Mouse (Mus musculus): ENCODE results near the gene Kctd20. TPM values are rescaled to one million over a fixed set of nuclear protein-coding genes. Genes with fewer than 3 reads are reported as not detected.

Gene Kctd20
- total RNA-seq, 2 experiments from 2014 or later: 25.9 to 34.0 TPM

DNA sequence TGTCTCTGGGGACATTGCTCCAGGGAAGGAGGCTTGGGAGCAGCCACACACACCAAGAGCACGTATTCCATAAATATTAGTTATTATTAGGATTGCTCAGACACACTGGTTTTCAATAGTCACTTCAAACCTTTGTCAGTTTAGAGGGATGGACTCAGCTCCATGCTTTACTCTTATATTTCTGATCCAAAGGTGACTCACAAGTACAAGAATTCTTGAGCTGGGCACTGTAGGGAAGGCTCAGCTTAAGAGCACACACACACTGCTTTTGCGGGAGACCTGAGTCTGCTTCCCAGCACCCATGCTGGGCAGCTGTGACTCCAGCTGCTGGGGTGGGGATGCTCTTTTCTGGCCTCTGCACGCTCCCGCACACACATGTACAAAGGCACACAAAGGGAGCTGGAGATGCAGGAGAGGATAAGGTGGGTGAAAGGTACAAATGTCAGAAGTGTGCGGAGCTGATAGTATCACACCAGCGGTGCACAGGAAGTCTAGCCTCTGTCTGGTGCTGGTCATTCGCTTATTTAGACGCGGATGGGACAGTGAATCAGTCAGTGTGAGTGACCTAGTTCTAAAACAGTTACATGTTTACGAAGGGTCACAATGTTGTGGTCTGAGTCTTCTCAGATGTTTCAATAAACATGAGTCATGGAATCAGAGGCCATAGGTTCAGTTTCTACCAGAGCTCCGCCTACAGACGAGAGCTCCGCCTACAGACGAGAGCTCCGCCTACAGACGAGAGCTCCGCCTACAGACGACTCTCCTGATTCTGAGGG is 20.1 kb upstream of the Kctd20 start:
- DNase-seq: no peak

DNA sequence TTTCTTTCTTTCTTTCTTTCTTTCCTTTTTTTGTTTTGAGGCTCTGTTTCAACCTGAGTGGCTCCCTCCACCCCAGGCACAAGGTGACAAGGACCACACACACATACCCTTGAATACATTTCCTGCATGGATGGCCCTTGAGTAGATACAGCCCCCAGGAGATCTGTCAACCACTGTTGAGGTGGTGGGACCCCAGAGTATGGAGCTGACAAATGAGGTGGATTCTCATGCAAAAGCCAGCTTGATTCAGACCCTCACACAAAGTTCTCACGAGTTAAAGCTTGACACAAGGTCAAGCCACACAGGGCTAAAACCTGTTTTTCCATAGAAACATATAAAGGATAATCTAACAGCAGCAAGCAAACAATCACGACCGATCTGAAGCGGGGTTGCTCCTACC is 19.5 kb upstream of the Kctd20 start:
- DNase-seq: no peak

DNA sequence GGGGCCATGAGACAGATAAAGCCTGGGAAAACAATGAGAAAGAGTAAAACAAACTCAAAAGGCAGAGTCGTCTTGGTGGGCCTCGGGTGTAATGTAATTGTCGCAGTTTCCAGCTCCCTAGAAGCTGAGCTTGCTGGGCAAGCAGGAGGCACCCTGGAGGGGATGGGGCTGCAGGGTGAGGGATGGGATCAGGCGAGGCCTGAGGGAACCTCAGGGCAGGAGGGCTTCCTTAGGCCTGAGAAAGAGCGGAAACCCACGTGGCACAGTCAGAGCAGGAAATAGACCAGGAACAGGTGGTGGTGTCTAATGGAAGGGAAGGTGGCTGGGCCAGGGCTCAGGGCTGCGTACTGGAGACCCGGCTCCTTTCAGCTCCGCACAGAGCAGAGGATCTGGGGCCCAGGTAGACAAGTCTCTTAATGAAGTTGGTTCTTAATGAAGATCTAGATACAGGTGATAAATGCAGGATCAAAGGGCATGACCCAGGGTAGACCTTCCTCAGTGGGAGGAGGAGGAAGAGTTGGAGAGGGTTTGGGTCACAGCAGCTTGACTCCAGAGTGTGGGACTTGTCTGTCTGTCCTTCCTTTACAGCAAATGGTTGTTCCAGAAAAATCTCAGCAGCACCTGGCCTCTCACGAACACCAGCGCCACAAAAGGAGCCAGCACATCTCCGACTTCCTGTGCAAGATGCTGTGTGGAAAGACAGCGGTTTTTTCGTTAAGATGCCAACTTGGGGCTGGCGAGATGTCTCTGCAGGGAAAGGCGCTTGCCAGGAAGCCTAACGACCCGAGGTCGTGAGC is 17.4 kb upstream of the Kctd20 start:
- no peak for DNase-seq

DNA sequence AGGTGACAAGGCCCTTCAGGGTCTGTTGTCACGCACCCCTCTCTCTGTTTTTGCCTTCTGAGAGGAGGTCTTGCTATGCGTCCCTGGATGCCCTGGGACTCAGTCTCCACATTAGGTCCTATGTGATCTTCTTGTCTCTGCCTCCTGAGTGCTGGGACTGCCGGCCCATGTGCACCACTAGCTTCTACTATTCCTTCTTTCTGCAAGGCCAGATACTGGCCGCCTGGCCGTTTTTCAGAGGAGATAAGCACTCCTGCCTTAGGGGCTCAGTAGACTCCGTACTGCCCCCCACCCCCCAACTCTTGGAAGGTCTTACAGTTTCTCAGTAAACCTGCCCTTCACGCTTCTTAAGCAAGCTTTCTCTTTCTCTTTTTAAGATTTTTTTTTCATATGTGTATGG is 15.6 kb upstream of the Kctd20 start:
- no peak for DNase-seq

DNA sequence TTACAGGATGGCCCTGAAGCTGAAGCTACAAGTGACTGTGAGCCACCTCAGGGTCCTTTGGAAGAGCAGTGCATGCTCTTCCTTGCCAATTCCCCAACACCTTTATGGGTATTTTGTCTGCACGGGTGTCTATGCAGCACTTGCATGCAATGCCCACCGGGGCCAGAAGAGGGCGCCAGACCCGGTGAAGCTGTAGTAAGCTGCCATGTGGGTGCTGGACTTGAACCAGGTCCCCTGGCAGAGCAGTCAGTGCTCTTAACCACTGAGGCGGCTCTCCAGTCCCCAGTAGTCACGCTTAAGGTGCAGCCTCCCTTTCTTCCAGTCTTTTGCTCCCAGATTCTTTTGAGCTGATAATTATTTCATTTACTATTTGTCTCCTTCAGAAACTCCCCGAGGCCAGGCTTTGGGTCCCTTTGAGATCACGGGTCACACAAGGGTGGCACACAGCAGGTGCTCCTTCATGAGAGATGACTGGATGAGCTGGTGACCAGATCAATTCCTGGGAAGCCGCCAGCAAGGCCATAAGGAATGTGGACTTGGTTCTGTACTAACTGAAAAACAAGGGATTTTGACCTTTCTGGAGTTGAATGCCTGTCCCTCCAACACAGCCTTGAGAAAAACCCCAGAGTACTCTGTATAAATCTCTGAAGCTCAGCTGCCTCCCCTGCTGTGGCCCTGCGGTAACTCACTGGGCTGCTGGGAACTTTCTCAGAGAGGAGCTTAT is 15.0 kb upstream of the Kctd20 start:
- no peak for DNase-seq

DNA sequence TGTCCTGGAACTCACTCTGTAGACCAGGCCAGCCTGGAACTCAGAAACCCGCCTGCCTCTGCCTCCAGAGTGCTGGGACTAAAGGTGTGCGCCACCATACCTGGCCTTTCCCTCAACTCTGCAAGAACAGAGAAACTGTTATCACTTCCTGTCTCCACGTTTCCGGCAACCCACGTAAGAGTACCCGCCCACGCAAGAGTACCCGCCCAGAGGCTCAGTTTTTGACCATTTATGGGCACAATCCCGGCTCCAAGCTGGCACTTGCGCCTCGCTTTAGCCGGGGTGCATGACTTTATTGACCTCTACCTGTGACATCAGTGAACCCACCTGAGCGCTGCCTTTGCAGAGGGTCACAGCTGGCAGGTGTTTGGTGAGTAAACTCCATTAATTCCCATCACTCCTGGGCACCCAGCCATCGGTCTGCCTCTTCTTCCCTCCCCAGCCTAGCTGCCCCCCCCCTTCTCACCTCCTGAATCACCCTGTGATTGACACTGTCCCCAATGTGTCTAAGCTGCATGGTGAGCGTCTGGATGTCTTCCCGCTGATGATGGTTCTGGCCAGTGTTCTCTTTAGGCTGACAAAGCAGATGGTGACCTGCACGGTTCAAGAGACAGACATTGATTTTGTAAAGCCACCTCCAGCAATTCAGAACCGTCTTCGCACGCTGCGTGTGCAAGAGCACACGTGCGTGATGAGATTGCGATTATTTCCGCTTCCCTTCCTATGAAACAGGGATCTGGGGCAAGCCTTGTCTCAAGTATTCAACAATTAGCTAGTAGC is 10.8 kb upstream of the Kctd20 start:
- no peak for DNase-seq

DNA sequence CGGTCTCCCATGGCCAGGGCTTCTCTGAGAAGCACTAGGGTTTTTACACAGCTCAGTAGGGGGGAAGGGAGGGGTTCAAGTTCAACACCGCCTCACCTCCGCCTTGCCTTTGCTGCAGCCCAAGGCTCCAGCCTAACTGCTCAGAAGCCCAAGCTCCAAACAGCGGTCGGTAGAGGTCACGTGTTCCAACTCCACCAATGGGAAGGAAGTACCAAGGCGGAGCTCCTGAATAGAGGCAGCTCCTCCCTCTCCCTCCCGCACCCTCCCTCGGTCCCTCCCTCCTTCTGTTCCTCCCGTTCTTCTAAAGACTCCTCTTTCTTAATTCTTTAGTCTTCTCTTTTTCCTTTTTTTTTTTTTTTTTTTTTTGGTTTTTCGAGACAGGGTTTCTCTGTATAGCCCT is 9.6 kb upstream of the Kctd20 start:
- DNase-seq: no peak

DNA sequence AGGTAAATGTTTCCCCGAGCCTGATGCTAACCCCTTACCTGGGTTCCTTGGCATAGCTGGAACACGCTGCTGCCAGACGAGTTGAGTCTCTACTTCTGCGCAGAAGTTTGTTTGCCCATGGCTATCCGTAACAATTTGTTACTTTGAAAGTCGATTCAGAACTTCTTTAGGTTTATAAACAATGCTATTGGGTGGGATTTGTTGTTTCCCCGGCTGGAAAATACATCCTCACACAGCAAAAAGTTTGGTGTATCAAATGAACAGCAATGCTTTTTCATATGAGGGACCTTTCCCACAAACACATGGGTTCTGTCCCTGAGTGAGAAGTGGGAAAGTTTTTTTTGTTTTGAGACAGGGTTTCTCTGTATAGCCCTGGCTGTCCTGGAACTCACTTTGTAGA is 8.0 kb upstream of the Kctd20 start, which contains the start of gene Pxt1:
Gene Pxt1 (minus strand): TSS at position 101 of the 400 bp plus-strand sequence.
- DNase-seq: no peak

DNA sequence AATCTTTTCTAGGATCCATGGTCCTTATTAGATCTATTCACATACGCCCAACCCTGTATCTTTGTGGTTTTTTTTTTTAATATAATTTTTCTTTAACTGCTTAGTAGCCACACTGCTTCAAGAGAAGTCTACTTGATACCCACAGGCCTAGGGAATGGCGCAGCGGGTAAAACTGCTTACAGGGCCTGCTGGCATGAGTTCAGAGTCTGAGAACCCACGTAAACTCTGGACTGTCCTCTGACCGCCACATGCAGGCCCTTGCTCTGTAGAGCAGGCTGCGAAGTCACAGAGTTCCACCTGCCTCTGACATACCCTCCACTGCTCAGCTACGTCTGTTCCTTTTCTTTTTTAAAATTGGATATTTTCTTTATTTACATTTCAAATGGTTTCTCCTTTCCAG is 7.3 kb upstream of the Kctd20 start:
- DNase-seq: no peak

DNA sequence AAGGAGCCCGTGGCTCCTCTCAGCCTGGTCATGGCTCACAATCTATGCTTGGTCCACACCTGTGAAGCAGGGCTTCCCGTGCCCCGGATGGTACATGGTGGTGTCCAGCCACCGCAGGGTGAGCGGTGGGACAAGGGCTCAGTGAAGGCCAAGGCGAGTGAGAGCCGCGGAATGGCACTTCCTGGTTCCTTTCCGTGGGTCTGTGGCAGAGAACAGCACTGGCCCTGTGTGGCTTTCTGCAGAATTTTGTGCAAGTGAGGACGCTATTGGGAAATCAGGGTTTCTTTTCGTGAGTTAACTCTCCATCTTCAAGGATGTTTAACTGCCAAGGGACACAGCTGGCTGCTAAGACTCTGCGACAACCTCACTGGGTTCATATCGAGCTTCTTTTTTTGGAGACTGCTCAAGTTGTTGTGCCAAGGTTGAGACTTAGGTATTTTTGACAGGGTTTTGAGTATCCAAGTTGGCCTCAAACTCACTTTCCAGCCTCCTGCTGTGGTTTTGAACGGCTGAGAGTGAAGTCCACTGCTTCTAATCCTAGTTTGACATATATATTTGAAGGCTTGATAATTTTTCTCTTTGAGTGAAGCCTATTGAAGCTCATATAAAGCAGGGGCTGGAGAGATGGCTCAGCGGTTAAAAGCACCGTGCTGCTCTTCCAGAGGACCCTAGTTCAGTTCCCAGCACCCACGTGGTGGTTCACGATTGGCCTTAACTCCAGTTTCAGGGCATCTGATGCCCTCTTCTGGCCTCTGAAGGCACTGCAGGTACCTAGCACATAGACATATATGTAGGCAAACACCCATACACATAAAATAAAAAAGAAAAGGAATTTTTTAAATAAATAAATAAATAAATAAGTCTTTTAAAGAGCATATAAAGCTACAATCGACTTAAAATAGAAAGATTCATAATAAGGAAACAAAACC is 4.5 kb upstream of the Kctd20 start:
- no peak for DNase-seq

DNA sequence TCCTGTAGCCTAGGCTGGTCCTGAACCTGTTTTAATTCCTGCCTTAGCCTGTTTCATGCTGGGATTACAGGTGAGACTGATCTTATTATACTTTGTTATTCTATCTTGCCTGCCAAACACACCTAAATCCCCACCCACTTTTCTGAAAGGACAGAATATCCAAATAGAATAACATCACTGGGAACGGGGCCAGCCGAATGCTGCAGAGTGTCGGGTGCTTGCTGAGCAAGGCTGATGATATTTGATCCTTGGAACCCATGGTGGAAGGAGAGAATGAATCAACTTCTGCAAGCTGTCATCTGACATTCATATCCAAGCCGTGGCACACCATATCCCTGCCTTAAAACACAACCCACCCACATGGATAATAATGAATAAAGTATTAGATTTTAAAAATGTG is 3.1 kb upstream of the Kctd20 start:
- no peak for DNase-seq

DNA sequence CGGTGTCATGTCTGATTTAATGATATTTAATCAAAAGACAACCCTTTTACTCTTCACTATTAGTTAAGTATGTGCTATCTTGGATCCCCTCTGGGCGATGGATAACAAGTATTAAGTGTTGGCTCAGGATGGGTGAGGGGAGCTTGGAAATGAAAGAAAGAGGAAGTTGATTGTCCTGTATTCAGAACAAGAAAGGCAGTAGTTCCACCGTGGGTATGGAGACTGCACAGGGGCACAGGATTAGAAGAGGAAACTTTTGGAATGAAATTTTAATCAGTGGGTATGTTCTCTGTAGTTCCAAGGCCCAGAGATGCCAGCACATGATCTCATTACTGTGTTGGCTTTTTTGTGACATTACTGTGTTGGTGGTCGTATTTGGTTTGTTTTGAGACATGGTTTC is 999 bp upstream of the Kctd20 start:
- no peak for DNase-seq

DNA sequence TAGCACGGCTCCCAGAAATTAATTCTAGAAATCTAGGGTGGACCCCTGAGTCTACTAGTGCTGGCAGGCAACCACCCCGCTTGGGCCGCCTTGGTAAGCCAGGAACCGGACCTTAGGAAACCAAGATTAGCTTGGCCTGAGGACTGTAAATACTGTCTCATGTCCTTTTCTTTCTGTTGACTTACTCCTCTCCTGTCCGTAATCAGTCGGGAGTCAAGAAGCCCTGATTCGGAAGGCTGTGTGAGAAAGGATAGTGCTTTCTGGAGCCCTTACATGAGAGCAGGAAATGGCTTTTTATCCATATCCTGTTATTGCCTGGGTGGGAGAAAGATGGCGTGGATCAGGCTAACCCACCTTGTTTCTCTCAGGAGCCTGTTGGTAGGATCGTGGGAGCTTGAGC is 1.5 kb downstream of the Kctd20 start:
- no peak for DNase-seq

DNA sequence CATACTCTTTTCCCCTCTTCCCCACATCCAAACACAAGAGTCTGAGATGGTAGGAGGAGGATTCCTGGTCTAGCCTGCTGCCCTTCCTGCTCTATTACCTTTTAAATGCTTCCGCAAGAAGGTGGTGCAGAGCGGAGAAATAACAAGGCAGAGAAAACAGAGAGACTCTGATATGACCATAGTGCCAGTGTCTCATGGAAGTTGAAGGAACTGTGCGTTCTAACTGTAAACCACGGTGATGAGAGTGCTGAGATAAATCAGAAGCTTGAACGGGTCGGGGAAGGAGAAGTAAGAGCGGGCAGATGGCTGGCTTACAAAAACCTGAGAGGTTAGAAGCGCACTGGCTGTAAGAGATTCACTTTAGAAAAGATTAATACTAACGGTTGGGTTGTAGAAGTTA is 2.7 kb downstream of the Kctd20 start:
- no peak for DNase-seq

DNA sequence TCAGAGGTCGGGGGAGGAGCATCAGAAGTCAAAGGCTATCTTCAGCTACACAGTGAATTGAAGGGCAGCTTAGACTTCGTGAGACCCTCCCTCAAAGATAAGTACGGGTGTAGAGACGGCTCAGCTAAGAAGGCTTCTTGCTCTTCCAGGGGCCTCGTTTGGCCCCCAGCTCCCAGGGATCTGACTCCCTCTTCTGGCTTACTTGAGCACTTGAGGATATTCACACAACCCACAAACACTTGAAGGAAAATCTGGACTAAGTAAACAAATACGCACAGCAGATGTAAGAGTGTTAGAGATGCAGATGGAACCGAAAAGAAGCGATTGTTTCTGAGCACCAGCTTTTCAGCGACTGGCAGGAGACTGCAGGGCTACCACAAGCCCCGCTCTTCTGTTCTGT is 8.8 kb downstream of the Kctd20 start:
- no peak for DNase-seq

DNA sequence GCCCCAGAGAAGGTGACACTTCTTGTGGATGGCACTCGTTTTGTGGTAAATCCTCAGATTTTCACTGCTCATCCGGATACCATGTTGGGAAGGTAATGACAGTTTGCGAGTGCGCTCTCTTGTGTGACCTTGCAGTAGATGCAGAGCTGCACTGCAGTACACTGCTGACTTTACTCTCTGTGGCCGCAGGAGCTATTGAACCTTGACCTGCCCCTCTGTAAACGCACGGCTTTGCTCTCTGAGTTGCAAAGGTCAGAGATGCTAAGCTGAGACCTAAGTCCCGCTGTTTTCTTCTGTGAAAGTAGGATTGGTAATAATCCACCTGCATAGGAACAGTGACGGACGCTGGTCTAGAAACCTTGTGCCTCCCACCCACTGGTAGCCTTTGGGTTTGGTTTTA is 9.8 kb downstream of the Kctd20 start:
- DNase-seq: no peak

DNA sequence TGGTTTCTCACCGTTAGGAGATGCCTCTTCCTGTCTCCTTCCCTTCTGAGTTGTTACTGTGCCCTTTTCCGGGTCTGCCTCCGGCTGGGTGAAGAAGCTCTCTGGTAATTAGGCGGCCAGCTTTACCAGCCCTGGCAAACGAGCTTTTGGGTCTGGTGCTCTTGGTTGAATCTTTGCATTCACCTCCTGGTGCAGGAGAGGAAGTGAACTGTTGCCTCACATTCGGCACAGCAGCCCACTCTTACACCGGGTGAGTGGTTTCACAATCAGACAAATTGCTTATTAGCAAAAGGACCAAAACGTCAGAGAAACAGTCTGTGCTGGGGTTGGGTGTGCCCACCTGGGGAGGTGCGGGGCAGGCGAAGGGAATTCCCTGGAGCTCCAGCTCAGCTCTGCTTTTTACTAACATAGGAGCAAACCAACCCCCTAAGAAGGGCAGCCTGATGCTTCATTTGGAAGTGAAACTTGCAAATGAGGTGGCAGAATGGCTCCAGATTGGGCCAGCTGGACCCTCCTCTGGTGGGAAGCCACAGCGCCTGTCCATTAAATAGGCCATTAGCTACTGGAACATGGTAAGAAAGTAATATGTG is 15.4 kb downstream of the Kctd20 start:
- DNase-seq: no peak

DNA sequence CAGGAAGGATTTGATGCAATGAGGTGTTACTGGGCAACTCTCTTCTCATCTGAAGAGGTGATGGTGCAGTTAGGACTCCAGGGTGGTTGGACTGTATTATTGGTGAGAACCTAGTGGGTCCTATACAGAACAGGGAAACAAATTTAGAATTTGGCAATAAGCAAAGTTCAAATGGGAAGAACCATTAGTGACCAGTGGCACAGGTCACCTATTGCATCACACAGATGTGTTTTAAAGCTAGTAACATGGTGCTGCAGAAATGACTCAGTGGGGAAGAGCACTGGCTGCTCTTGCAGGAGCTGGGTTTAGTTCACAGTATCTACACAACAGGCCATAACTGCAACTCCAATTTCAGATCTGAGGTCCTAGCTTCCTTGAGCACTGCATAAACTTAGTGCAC is 18.4 kb downstream of the Kctd20 start:
- DNase-seq: no peak

DNA sequence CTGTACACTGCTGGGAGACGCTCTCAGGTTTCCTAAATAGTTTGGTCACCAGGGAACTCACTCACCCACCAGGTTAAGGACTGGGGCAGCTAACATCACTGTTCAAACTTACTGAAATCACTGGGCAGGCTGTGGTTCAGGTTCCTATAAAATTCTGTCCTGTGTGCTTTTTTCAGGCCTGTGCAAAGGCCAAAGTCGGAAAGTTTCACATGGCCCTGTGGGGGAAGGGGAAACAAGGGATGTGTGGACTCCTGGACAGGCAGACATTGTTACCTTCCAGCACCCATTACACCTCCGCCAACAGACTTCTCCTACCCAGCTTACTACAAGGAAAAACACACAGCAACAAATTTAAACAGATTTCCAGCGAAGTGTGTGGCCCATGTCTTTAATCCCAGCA is 27.3 kb downstream of the Kctd20 start:
- no peak for DNase-seq

DNA sequence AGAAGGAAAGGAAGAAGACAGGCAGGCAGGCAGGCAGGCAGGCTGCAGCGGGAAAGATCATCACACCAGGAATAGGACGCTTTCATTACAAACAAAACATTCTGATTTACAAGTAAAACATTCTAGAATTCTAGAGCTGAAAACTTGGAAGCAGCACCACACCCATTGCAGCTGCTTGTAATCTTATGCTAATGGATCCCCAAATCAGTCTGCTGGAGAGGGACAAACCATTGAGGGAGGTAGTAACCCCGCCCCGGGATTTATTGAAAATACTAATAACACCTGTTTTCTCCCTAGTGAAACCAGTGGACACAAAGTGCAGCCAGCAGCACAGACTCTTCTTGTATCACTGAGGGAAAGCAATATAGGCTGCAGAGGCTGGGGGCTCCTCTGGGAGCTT is 29.3 kb downstream of the Kctd20 start:
- no peak for DNase-seq

DNA sequence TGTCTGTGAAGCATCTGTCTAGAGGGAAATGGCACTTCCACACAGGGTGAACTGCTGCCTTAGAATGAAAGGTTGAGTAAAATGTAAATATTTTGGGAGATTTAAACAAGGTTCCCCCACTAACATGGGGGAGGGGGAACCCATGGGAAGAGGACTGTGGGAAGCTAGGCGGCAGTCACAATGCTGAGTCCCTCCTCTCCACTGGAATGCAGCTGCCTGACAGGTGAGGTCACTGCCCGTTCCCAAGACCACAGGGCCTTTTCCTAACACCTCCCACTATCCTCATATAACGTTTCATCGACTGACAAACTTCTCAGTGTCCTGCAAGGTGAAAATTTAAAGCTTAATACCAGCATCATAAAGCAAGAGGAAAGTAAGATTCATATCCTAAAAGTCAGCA is 30.8 kb downstream of the Kctd20 start:
- no peak for DNase-seq

Measured in gastrocnemius, postnatal 25 days (tissue).